Mouse (Mus musculus): ENCODE data around the gene Mybph.
"Not testable (repeated sequence)": the region's sequence is repeated elsewhere in the genome, so short reads cannot be mapped to it uniquely, and the experiment has no call there.

The Mybph gene

DNA sequence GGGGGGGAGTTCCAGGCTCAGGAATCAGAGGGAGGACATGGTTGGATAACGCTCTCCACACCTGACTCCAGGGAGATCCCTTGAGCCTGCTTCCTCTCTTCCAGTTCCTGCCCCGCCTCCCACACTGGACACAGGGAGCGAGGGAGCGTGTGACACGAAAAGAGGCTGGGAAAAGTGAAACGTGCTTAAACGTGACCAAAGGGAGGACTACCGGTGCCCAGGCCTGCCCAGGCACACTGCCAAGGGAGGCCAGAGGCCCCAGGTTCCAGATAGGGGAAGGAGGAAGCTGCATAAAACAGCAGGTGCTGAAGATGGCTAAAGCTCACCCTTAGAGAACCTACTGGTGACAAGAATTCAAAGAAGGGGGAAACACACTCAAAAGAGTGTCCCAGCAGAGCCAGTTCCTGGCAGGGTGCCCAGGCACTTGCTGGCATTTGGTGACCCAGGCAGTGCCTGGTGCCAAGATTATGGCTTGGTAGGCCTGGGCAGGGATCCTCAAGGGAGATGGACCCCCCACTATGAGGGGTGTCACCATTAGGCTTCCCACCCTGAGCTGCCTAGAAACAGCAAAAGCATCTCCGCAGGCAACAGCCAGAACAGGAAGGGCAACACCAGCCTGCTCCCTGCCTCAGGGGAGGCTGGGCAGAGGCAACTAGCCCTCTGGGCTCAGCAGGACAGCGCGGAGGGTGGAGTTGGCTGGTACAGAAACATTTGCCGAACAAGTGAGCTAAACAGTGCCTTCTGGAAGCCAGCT lies 39.7 kb downstream of the Mybph start:
- DNase-seq (ENCODE audit: low spot score in 2 of 2): no peak

DNA sequence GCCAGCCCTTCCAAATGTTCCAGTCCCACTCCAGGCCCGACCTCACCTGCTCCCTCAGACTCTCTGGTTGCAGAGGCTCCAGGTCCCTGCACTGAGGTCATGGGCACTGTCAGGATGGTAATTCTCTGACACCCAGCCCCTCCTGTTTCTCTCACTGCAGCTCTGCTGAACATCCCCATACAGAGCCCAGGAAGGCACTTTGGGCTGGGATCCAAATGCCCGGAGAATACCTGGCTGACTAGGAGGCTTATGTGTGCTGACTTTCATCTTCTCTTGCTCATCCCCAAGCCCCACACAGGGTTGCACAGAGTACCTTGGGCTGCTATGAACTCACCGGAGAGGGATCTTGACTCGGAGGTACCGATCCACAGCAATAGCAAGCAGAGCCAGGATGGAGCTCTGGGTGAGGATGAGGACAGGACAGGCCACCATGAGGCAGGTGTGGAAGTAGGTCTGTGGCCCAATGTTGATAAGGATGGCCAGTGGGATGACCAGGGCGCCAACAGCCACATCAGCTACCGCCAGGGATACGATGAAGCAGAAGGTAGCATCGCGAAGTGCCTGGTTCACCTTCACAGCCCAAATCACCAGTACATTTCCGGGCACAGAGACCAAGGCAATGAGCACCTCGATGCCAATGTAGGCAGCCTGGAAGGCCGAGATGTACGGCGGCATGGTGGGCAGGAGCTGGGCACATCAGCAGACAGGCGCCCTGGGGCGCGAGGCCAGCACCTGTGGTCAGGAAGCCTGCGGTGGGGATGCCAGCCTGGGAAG lies 40.6 kb downstream of the Mybph start:
- no peak for DNase-seq (ENCODE audit: low spot score in 2 of 2)

DNA sequence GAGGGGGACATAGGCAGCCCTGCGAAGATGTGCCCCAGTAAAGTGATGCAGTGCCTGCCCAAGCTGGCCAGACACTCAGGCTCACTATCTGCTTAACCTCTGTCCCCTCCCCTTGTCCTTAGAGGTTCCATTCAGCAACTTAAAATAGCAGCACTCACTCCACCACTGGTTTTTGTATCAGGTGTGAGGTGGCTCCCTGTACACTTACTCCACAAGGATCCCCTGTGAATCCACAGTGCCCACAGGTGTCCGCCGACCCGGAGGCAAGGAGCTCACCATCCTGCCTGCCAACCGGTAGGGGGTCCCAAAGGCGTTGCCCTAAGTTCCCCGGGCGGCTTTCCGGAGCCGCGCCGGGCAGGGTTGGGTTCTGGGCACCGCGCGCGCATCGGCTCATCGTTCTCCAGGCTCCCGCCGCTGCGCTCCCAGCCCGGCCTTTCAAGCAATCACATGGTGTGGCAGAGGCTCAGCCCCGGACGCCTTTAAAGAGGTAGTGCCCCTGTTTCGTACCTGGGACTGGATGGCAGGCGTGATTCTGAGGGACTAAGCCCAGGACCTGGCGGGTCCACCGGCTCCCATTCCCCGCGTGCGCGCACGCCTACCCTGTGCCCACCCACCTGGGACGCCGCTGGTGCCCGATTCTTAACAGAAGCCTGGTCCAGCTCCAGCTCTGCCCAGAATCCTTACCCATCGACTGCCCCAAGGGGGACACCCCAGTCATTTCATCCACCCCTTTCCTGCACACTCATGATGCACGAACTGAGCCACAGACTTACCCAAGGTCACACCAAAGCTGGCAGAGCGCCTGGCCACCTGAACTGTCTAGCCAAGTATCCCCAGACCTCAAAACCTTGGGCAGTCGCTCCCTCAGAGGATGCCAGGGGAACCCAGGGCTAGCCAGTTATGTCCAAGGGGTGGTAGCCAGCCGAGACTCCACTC lies 41.5 kb downstream of the Mybph start:
- DNase-seq (ENCODE audit: low spot score in 2 of 2): no peak

DNA sequence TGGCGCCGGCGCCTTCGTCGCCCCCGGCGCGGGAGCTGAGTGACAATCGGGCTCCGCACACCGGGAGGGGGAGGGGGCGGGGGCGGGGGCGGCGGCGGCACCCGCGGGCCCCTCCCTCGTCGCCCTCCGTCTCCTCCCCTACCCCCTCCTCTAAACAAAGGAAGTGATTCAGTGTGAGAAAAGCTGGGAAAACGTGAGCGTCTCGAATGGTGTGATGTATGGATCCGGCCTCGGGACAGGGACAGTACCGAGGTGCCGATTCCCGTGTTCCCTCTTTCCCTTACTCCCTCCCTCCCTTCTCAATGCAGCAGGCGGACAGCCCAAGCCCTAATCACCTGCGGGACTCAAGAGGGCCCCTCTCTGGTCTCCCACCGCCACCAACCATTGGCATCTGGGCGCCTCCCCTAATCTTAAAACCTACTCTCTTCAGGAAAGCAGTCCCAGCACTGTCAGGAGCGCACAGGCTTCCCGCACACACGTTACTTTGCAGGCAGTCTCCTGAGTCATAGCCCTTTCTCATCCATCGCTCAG lies 42.2 kb downstream of the Mybph start, which contains the start of gene Adora1:
Gene Adora1, minus strand, starts transcription at position 41 of the 531 bp plus-strand sequence.
- no peak for DNase-seq (ENCODE audit: low spot score in 2 of 2)

DNA sequence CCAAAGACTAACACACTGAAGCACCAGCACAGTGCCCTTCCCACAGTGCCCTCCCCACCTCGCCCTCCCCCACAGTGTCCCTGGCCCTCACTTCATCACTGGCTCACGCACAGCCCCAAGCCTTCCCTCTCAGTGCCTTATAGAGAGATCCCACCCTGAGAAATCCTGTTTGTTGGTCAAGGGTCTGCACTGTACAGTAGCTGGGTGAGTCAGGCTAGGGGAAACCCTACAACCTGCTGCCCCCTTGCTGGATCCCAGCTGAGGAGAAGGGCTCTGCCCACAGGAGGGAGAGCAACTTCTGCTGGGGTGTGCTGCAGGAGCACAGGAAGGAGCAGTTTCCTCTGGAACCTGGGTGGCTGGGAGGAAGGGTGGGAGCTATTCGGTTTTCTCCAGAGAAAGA lies 42.9 kb downstream of the Mybph start:
- DNase-seq (ENCODE audit: low spot score in 2 of 2): no peak

DNA sequence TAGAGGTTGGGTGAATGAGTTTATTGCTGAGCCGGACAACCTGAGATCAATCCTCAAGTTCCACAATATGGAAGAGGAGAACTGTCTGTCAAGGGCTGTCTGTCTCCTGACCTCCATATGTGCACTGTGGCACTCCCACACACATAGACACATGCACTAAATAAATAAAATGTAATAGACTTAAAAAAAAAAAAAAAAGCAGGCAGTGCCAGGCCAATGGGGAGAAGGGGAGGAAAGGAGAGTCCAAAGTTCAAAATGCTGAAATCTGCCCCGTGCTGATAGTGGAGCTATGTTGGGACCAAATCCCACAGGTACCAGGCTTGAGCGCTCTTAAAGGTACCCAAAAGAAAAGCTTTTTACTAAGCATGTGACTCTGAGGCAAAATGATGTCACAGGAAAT lies 44.2 kb downstream of the Mybph start:
- no peak for DNase-seq (ENCODE audit: low spot score in 2 of 2)

DNA sequence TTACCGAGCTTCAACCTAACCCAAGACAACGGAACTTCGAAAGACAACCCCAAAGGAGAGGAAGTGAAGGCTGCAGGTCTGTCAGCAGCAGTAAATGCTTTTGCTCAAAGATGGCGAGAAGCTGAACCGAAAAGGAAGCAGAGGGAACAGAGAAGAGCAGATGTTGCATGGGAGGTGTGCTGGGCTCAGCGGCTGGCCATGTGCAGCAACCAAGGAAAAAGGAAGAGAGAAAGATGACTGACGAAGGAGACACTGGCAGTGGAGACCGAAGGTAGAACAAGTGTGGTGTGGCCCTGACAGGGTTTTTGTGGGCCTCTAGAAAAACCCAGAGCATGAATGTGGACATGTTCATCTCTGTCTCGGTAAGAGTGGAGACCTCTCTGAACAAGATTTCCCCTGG lies 47.5 kb downstream of the Mybph start:
- no peak for DNase-seq (ENCODE audit: low spot score in 2 of 2)

DNA sequence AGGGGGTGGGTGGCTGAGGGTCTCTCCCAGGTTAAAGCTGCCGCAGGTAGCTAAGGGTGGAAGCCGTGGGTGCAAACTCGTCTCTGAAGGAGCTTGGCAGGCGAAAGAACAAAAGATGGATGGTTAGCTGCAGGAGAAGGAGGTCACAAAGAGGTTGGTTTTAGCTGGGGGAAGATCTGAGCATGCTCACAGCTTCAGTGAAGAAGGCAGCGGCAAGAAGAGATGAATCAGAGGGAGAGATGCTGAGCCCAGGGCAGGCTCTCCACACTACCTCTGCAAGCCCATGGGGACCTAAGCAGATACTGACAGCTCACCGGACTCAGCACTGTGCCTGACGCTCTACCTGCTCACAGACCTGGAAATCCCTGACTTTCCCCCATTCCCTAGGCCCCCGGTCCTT lies 48.0 kb downstream of the Mybph start:
- DNase-seq (ENCODE audit: low spot score in 2 of 2): no peak

DNA sequence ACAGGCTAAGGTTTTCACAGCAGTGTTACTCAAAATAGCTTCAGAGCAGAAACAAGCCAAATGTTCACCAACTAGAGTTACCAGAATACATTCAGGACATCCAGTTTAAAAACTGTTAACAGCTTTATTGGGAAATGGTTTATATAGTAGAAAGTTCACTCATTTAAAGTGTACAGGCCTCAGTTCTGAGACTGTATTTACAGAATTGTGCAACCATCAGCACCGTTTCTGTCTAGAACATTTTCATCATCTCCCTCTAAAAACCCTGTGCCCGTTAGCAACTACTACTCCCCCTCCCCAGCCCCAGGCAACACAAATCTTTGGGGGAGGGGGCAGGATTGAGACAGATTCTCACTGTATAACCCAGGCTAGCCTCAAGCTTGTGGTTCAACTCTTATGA lies 49.0 kb downstream of the Mybph start:
- no peak for DNase-seq (ENCODE audit: low spot score in 2 of 2)

DNA sequence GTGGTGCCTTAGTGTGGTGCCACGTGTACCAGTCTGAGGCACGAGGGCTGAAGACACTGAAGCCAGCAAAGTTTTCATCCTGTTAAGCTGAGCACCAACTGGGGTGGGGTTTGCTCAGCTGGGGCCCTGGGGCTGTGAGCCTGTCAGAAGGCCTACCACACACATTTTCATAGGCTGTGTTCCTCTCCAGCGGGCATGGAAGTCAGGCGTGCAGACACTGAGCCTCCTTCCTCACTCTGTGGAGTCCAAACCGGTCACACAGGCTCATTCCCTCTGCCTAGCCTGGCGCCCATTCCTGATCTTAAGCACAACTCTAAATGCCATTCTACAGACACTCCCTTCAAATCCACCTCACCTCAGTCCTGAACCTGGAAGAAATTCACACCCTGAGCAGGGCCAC lies 50.3 kb downstream of the Mybph start:
- DNase-seq (ENCODE audit: low spot score in 2 of 2): no peak

DNA sequence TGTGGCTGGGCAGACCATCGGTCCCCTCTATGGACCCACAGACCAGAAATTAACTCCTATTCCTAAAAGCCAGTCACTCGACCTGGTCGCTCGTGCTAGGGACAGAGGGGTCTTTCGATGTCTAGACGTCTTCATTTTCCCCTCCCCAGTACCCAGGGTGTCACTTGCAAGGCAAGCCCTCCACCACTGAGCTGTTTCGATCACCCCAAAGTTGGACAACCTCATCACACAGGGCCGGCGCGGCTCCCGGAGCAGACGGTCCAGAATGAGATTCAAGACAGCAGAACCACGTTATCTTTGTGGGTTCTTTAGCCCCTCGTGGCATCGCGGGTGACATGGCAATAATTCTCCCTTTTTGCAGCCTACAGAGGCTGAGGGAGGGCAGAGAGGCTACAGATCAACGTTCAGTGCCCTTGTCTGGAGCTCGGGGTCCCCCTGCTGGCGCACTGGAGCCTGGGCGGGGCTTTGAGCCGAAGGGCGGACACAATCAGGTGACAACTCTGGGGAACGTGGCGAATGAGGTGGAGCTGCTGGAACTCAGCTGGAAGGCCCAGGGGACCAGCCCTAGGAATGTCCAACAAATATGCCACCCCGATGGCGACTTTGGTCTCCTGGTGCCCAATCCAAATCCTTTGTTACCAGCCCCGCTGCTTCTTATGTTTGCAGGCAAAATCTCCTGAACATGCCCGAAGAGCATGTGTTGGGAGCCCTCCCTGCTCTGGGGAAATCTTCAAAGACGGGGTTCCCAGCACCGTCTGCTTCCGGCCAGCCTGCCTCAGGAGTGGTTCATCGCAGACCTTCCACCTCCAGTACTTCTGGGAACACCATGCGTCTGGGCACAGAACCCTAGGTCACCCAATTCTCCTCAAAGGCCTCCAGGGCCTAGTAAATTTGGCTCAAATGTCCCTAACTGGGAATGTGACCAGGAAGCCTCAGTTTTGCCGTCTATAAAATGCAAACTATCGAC lies 51.0 kb downstream of the Mybph start:
- peak; percentile 61 to 88 for DNase-seq (ENCODE audit: low spot score in 2 of 2)

DNA sequence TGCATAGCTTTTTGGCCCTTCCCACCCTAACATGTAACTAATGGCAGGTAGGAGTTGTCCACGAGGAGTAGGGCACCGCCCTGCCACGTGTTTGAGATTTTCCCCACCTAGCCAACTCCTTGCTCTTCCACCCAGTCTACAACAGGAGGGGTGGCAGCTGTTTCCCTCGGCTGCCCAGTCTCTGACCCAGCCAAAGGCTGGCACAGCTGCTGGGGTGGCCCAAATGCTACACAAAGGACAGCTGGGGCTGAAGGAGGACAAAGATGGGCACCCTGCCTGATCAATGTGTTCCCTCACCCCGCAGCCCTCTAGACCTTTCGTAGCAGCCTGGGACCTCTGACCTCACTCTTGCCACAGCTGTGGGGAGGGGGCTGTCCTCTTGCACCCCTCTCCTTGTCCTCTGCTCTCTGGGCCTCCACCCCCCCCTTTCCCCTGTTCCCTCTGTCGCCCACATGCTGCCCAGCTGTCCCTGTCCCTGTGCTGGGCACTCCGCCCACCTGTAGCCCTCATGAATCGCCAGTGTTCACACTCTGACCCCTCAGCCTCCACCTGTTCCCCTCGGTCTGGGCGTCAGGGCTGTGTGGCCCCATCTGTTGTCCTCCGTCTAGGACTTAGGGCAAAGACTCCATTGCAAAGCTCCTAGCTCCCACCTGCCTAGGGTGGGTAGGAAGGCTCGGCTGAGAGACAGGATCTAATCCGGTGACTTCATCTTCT lies 51.9 kb downstream of the Mybph start:
- DNase-seq (ENCODE audit: low spot score in 2 of 2): no peak

DNA sequence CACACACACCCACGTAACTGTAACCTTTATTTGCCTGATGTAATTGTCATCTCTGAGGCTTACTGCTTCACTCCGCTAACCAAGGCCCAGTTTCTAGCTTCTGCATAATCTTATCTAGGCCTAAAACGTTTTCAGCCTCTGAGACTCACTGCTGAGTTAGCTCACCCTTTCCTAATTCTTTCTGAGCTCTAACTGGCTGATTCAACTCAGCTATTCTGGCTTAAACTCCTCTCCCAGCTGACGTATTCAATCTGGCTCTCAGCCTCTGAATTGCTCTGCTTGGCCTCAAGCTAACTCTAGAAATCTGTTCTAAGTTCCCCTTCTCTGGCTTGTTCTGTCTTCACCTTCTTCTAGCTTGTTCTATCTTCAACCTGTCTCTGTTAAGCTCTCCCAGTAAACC lies 53.3 kb downstream of the Mybph start:
- DNase-seq (ENCODE audit: low spot score in 2 of 2): no peak

DNA sequence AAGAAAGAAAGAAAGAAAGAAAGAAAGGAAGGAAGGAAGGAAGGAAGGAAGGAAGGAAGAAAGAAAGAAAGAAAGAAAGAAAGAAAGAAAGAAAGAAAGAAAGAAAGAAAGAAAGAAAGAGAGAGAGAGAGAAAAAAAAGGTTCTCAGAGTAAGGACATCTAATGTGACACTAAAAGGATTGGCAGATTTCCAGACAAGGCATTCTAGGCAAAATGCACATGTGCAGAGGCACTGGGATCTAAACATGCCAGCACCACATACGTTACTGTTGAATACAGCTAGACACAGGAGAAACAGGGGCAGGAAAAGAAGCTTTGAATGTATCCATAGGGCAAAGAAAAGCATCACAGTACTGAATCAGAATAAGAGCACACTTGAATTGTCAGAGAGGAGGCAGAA lies 56.4 kb downstream of the Mybph start:
- DNase-seq (ENCODE audit: low spot score in 2 of 2): not testable (repeated sequence)
